Mouse (Mus musculus) spleen, adult 2 months (tissue): ENCODE measurements around the gene Cep97. TPM values are rescaled to one million over a fixed set of nuclear protein-coding genes. Genes with fewer than 3 reads are reported as not detected.

ENCODE experiments used
- DNase-seq, 2 experiments: peaks; one replicate each; pipeline versions ENCODE4 v3.0.0 to v3.0.0-alpha.2; 2012 to 2021; ENCODE audit warnings: low spot score in 2 of 2, low read depth in 1 of 2
- H3K27ac ChIP-seq: fragments of 200-500 bp; 2 replicates; pipeline ENCODE4 v1.5.1; 2012; ENCODE audit warnings: low read length, inconsistent platforms; ENCODE audit not compliant: insufficient read depth
- H3K27me3 ChIP-seq: fragments of 200-500 bp; 2 replicates; pipeline ENCODE4 v1.6.1; 2012; ENCODE audit warnings: mild to moderate bottlenecking, moderate library complexity, low read length, inconsistent platforms; ENCODE audit not compliant: control insufficient read depth, insufficient read depth
- H3K36me3 ChIP-seq: fragments of 200-500 bp; 2 replicates; pipeline ENCODE4 v1.6.1; 2012; ENCODE audit warnings: mild to moderate bottlenecking, low read length, inconsistent platforms; ENCODE audit not compliant: control insufficient read depth, insufficient read depth
- H3K4me1 ChIP-seq: fragments of 200-500 bp; 2 replicates; pipeline ENCODE4 v1.6.1; 2011; ENCODE audit warnings: inconsistent platforms; ENCODE audit not compliant: control insufficient read depth, insufficient read depth, insufficient read length
- H3K4me3 ChIP-seq: fragments of 200-500 bp; 2 replicates; pipeline ENCODE4 v1.5.1; 2011; ENCODE audit warnings: mild to moderate bottlenecking, inconsistent platforms; ENCODE audit not compliant: insufficient read depth, insufficient read length; ENCODE audit errors: extremely low read depth
- CTCF ChIP-seq: fragments of 200-500 bp; IDR thresholded peaks from 2 replicates; pipeline ENCODE4 v1.5.1; 2011; ENCODE audit warnings: mild to moderate bottlenecking, inconsistent platforms; ENCODE audit not compliant: insufficient read depth, insufficient read length, insufficient replicate concordance; ENCODE audit errors: extremely low read depth
- POLR2A ChIP-seq: fragments of 200-500 bp; IDR thresholded peaks from 2 replicates; pipeline ENCODE4 v1.6.1; 2011; ENCODE audit warnings: low read depth, low read length, inconsistent platforms
- WGBS: fragments of 180-500 bp; shearing (Covaris S2); methylation state at CpG from one replicate; pipeline ENCODE4 v1.1.7; 2018; 5-methylcytosine and 5-hydroxymethylcytosine counted together
- polyA plus RNA-seq: library from polyadenylated mRNA; depleted of rRNA; stranded (reverse); fragments of >200 nt; gene quantifications from 2 replicates; pipeline ENCODE4 v1.2.3, GENCODE M21; 2012

The Cep97 gene
- polyA plus RNA-seq, 1 experiment = 1.7 TPM

- H3K27ac ChIP-seq = peak overlapping the region; percentile 60
- DNase-seq = no peak
- no peaks in the 10 kb centered on the region for H3K27me3 ChIP-seq
- WGBS = 86% methylated on average over 3 of the region's 3 CpGs
- peaks cover 6% of the 10 kb centered on the region; the same call in 1 of the 2 replicates for H3K4me1 ChIP-seq
- H3K4me3 ChIP-seq = no peak overlapping the region
- TF ChIP-seq POLR2A = no peak
- H3K36me3 ChIP-seq = no peaks in the 10 kb centered on the region
Measured at GRCm38 (mm10) chr16:55947266-55947665, 12.6 kb upstream of the Cep97 start.

- no peaks in the 10 kb centered on the region for H3K4me1 ChIP-seq
- 94% methylated on average over 4 of the region's 4 CpGs for WGBS
- H3K36me3 ChIP-seq = no peaks in the 10 kb centered on the region
- no peak for DNase-seq
- no peak overlapping the region for H3K27ac ChIP-seq
- TF ChIP-seq POLR2A (no peak), CTCF (no peak)
- H3K27me3 ChIP-seq = no peaks in the 10 kb centered on the region
- no peak overlapping the region for H3K4me3 ChIP-seq
Measured at GRCm38 (mm10) chr16:55940781-55941180, 6.1 kb upstream of the Cep97 start.

- H3K4me3 ChIP-seq = no peak overlapping the region
- no peaks in the 10 kb centered on the region for H3K4me1 ChIP-seq
- no peaks in the 10 kb centered on the region for H3K36me3 ChIP-seq
- H3K27ac ChIP-seq = no peak overlapping the region
- TF ChIP-seq CTCF (no peak), POLR2A (no peak)
- no peaks in the 10 kb centered on the region for H3K27me3 ChIP-seq
- 77% methylated on average over 6 of the region's 6 CpGs for WGBS
- no peak for DNase-seq
Measured at GRCm38 (mm10) chr16:55939703-55940102, 5.0 kb upstream of the Cep97 start.

GRCm38 (mm10) chr16:55938761-55939160 lies 4.1 kb upstream of the Cep97 start:
- WGBS = 90% methylated on average over 4 of the region's 4 CpGs
- TF ChIP-seq POLR2A (no peak), CTCF (no peak)
- DNase-seq = no peak
- Histone ChIP-seq H3K4me3 (no peak overlapping the region), H3K4me1 (no peaks in the 10 kb centered on the region), H3K36me3 (no peaks in the 10 kb centered on the region), H3K27me3 (no peaks in the 10 kb centered on the region), H3K27ac (no peak overlapping the region)

GRCm38 (mm10) chr16:55933681-55934343 lies 843 bp downstream of the Cep97 start:
- DNase-seq = peak in 1 of 2 experiments; percentile 49
- H3K4me1 ChIP-seq = no peaks in the 10 kb centered on the region
- H3K27ac ChIP-seq = peak overlapping the region; percentile 51
- no peaks in the 10 kb centered on the region for H3K36me3 ChIP-seq
- no peak for TF ChIP-seq POLR2A
- no peak for TF ChIP-seq CTCF
- under 1% methylated on average over 32 of the region's 32 CpGs for WGBS
- H3K4me3 ChIP-seq = peak overlapping the region; percentile 77
- no peaks in the 10 kb centered on the region for H3K27me3 ChIP-seq

GRCm38 (mm10) chr16:55924010-55924409 lies 10.6 kb downstream of the Cep97 start:
- Histone ChIP-seq H3K27me3 (no peaks in the 10 kb centered on the region), H3K4me3 (no peak overlapping the region), H3K4me1 (peaks cover 2% of the 10 kb centered on the region; the same call in 1 of the 2 replicates), H3K27ac (0 out of 2 replicates have a peak overlapping the region, but pooled peaks have one; percentile 6), H3K36me3 (peaks cover 2% of the 10 kb centered on the region; the same call in 1 of the 2 replicates)
- TF ChIP-seq POLR2A = no peak
- TF ChIP-seq CTCF = no peak
- no peak for DNase-seq
- 68% methylated on average over 4 of the region's 4 CpGs for WGBS

GRCm38 (mm10) chr16:55922079-55922478 lies 12.6 kb downstream of the Cep97 start:
- Histone ChIP-seq H3K27me3 (no peaks in the 10 kb centered on the region), H3K4me3 (no peak overlapping the region), H3K4me1 (peaks cover 2% of the 10 kb centered on the region; the same call in 1 of the 2 replicates), H3K27ac (no peak overlapping the region), H3K36me3 (peaks cover 5% of the 10 kb centered on the region; the same call in 1 of the 2 replicates)
- TF ChIP-seq POLR2A (no peak), CTCF (no peak)
- DNase-seq = no peak
- 95% methylated on average over 10 of the region's 10 CpGs for WGBS
